Mouse (Mus musculus) MEL (cell line): Measurements from ENCODE around the gene Mzt1.

Source experiments
- CTCF ChIP-seq, 3 experiments: IDR thresholded peaks in 2 of 3; conservative IDR thresholded peaks in 1 of 3; 2 replicates each; pipeline ENCODE4 v1.5.1; 2011 to 2012; ENCODE audit warnings: low read length in 3 of 3, low read depth in 2 of 3, mild to moderate bottlenecking in 2 of 3, improper control_type of control experiment in 1 of 3, inconsistent platforms in 1 of 3, mixed read lengths in 1 of 3, moderate library complexity in 1 of 3; ENCODE audit not compliant: control insufficient read depth in 1 of 3, insufficient read depth in 1 of 3, poor library complexity in 1 of 3, severe bottlenecking in 1 of 3
- ELF1 ChIP-seq: IDR thresholded peaks from 2 replicates; pipeline ENCODE4 v1.6.1; 2014; ENCODE audit warnings: low read depth, mild to moderate bottlenecking, inconsistent platforms, low read length, improper control_type of control experiment, moderate library complexity
- EP300 ChIP-seq, 2 experiments: IDR thresholded peaks; 2 replicates each; pipeline ENCODE4 v1.6.1; 2011; ENCODE audit warnings: improper control_type of control experiment in 2 of 2, low read length in 2 of 2, low read depth in 1 of 2, mild to moderate bottlenecking in 1 of 2
- HCFC1 ChIP-seq: IDR thresholded peaks from 2 replicates; pipeline ENCODE4 v1.6.1; 2012; ENCODE audit warnings: low read depth, mild to moderate bottlenecking, inconsistent platforms, low read length, improper control_type of control experiment, moderate library complexity
- POLR2AphosphoS2 ChIP-seq: IDR thresholded peaks from 2 replicates; pipeline ENCODE4 v1.6.1; 2011; ENCODE audit warnings: low read length, improper control_type of control experiment
- ZMIZ1 ChIP-seq: IDR thresholded peaks from 2 replicates; pipeline ENCODE4 v1.6.1; 2012; ENCODE audit warnings: low read depth, mild to moderate bottlenecking, inconsistent platforms, low read length, improper control_type of control experiment, moderate library complexity
- ZNF384 ChIP-seq: IDR thresholded peaks from 2 replicates; pipeline ENCODE4 v1.6.1; 2012; ENCODE audit warnings: low read depth, mild to moderate bottlenecking, inconsistent platforms, low read length, improper control_type of control experiment

- TF ChIP-seq POLR2AphosphoS2, result no peak
- no peak for TF ChIP-seq ZNF384
- no peak for TF ChIP-seq CTCF (IDR thresholded peaks at IDR 0.05 in 2 of 3, conservative IDR thresholded peaks at IDR 0.05 in 1 of 3; ENCODE audit: control insufficient read depth in 1 of 3, insufficient read depth in 1 of 3, low read depth in 2 of 3, low read length in 3 of 3, poor library complexity in 1 of 3, severe bottlenecking in 1 of 3)
- no peak for TF ChIP-seq HCFC1
- no peak for TF ChIP-seq EP300 (IDR thresholded peaks at IDR 0.05; ENCODE audit: low read depth in 1 of 2, low read length in 2 of 2)
- TF ChIP-seq ELF1, result no peak
- TF ChIP-seq ZMIZ1, result no peak
Observed at GRCm38 (mm10) chr14:99060616-99061015, 14.7 kb upstream of the Mzt1 start.
